ENCODE assay signal across 7 mouse cellular contexts in genomic region chr9:55546176-55547010, GRCm38 (mm10). TPM values are rescaled to one million over a fixed set of nuclear protein-coding genes. Genes with fewer than 3 reads are reported as not detected.
DNase-seq lines count a peak whose midpoint lies in the region; ATAC-seq and TF ChIP-seq lines count a peak whose summit lies in the region.

No protein-coding gene starts in this region.

- H3K4me3 ChIP-seq in ES-Bruce4 (ENCODE audit: low read depth, low read length) = peak overlapping the region; percentile 66
- peak overlapping the region; percentile 39 for H3K4me3 ChIP-seq in forebrain, embryonic 16.5 days (replicated peaks; ENCODE audit: low read length)
- H3K4me3 ChIP-seq in hindbrain, embryonic 16.5 days (ENCODE audit: low read length) = peak overlapping the region; percentile 25

- no peak overlapping the region for H3K9ac ChIP-seq in ES-Bruce4 (ENCODE audit: low read depth, poor library complexity, severe bottlenecking)
- H3K9ac ChIP-seq in forebrain, embryonic 16.5 days (replicated peaks; ENCODE audit: low read depth, low read length) = no peak overlapping the region
- no peak overlapping the region for H3K9ac ChIP-seq in hindbrain, embryonic 16.5 days (ENCODE audit: low read depth, low read length)

- H3K27me3 ChIP-seq in ES-Bruce4 (ENCODE audit: control insufficient read depth, insufficient read depth, low read length, poor library complexity, severe bottlenecking) = peaks cover 20% of the 10 kb centered on the region
- H3K27me3 ChIP-seq in forebrain, embryonic 16.5 days (replicated peaks; ENCODE audit: control insufficient read depth, insufficient read depth, low read length) = peaks cover 59% of the 10 kb centered on the region
- H3K27me3 ChIP-seq in hindbrain, embryonic 16.5 days (replicated peaks; ENCODE audit: control insufficient read depth, insufficient read depth, low read length) = peaks cover 64% of the 10 kb centered on the region

- no peak for TF ChIP-seq EP300 in ES-Bruce4 (IDR thresholded peaks at IDR 0.05; ENCODE audit: insufficient read depth, low read depth, low read length)

- TF ChIP-seq CTCF in ES-Bruce4 (IDR thresholded peaks at IDR 0.05; ENCODE audit: low read depth, low read length) = no peak

- H3K4me2 ChIP-seq in forebrain, embryonic 16.5 days (ENCODE audit: low read length) = peak overlapping the region; percentile 42
- peak overlapping the region; percentile 43 for H3K4me2 ChIP-seq in hindbrain, embryonic 16.5 days (ENCODE audit: low read length)

- 2% methylated on average over 63 of the region's 63 CpGs for WGBS in forebrain, embryonic 16.5 days
- WGBS in hindbrain, embryonic 16.5 days = 2% methylated on average over 63 of the region's 63 CpGs

- no peak for TF ChIP-seq POLR2A in ES-Bruce4 (IDR thresholded peaks at IDR 0.05; ENCODE audit: insufficient read depth, low read length)

- no peaks in the 10 kb centered on the region for H3K9me3 ChIP-seq in ES-Bruce4 (replicated peaks; ENCODE audit: control insufficient read depth, insufficient read depth, low read length, poor library complexity, severe bottlenecking)
- H3K9me3 ChIP-seq in forebrain, embryonic 16.5 days (ENCODE audit: control insufficient read depth, low read length) = no peaks in the 10 kb centered on the region
- H3K9me3 ChIP-seq in hindbrain, embryonic 16.5 days (ENCODE audit: control insufficient read depth, low read length) = no peaks in the 10 kb centered on the region

- peak; percentile 57 for DNase-seq in adrenal gland, postnatal 25 days
- peak; percentile 55 for DNase-seq in liver
- DNase-seq in naive thymus-derived CD4-positive, alpha-beta T cell, adult 2 months (ENCODE audit: low read depth) = peak; percentile 46
- DNase-seq in thymus, postnatal 4 days = peak; percentile 63

- peak; percentile 65 for ATAC-seq in forebrain, embryonic 16.5 days
- ATAC-seq in hindbrain, embryonic 16.5 days = no peak

- H3K27ac ChIP-seq in ES-Bruce4 (ENCODE audit: insufficient read depth, low read length) = no peak overlapping the region
- no peak overlapping the region for H3K27ac ChIP-seq in forebrain, embryonic 16.5 days (ENCODE audit: low read length)
- no peak overlapping the region for H3K27ac ChIP-seq in hindbrain, embryonic 16.5 days (ENCODE audit: low read depth, low read length)

- no peaks in the 10 kb centered on the region for H3K36me3 ChIP-seq in ES-Bruce4 (ENCODE audit: control insufficient read depth, insufficient read depth, low read length, poor library complexity, severe bottlenecking)
- H3K36me3 ChIP-seq in forebrain, embryonic 16.5 days (ENCODE audit: control insufficient read depth, insufficient read depth) = no peaks in the 10 kb centered on the region
- H3K36me3 ChIP-seq in hindbrain, embryonic 16.5 days (ENCODE audit: control insufficient read depth, insufficient read depth, low read length) = no peaks in the 10 kb centered on the region

- H3K4me1 ChIP-seq in ES-Bruce4 (ENCODE audit: control insufficient read depth, insufficient read depth, low read length) = no peaks in the 10 kb centered on the region
- H3K4me1 ChIP-seq in forebrain, embryonic 16.5 days (replicated peaks; ENCODE audit: control insufficient read depth, insufficient read depth, low read length) = peaks cover 33% of the 10 kb centered on the region
- peaks cover 16% of the 10 kb centered on the region for H3K4me1 ChIP-seq in hindbrain, embryonic 16.5 days (ENCODE audit: control insufficient read depth, insufficient read depth, low read depth, low read length)

RNA-seq across cellular contexts. Expression of gene Isl2, which starts 7.9 kb away (rescaled TPM):
- 0.44 TPM in 1 of 2 replicates, not detected in the other for polyA plus RNA-seq in ES-Bruce4 (2011; ENCODE audit: insufficient read depth, insufficient read length, low read depth, missing spikeins)
- not detected in 2 replicates for total RNA-seq in adrenal gland, postnatal 25 days (2021)
- polyA plus RNA-seq in forebrain, embryonic 16.5 days (2015; fragmentation: Nextera tagmentation; extraction: Ambion mirVana) = 0.18 and 0.37 TPM in 2 replicates
- 1.8 and 3.6 TPM in 2 replicates for polyA plus RNA-seq in hindbrain, embryonic 16.5 days (2015; fragmentation: Nextera tagmentation; extraction: Ambion mirVana)

RNA-seq across cellular contexts. Expression of gene Etfa, which starts 34.4 kb away (rescaled TPM):
- polyA plus RNA-seq in ES-Bruce4 (2011; ENCODE audit: insufficient read depth, insufficient read length, low read depth, missing spikeins) = 83.0 and 86.6 TPM in 2 replicates
- 473 and 491 TPM in 2 replicates for total RNA-seq in adrenal gland, postnatal 25 days (2021)
- polyA plus RNA-seq in forebrain, embryonic 16.5 days (2015; fragmentation: Nextera tagmentation; extraction: Ambion mirVana) = 87.3 and 93.0 TPM in 2 replicates
- polyA plus RNA-seq in hindbrain, embryonic 16.5 days (2015; fragmentation: Nextera tagmentation; extraction: Ambion mirVana) = 99.7 and 111 TPM in 2 replicates
